Mouse (Mus musculus) liver, embryonic 15.5 days (tissue): Measurements from ENCODE around the gene Bglap3. TPM values are rescaled to one million over a fixed set of nuclear protein-coding genes. Genes with fewer than 3 reads are reported as not detected.
A peak's percentile ranks its signal among the peaks of the same experiment; 100 is the strongest.
"Not testable (repeated sequence)": the region's sequence is repeated elsewhere in the genome, so short reads cannot be mapped to it uniquely, and the experiment has no call there.

Experiments
- ATAC-seq: fragments of 200-750 bp; cut with Nextera tagmentation; 2 replicates; pipeline ENCODE4 v1.8.0; 2017; ENCODE audit warnings: moderate number of reproducible peaks, mild to moderate bottlenecking, moderate library complexity; ENCODE audit not compliant: insufficient read depth
- H3K27ac ChIP-seq: fragments of 300-500 bp; sonication (generic); replicated peaks from 2 replicates; pipeline ENCODE4 v1.5.1; 2015; ENCODE audit warnings: mild to moderate bottlenecking, inconsistent platforms
- H3K27me3 ChIP-seq: fragments of 300-500 bp; sonication (generic); 2 replicates; pipeline ENCODE4 v1.6.1; 2015; ENCODE audit warnings: mild to moderate bottlenecking, inconsistent platforms
- H3K36me3 ChIP-seq: fragments of 300-500 bp; sonication (generic); replicated peaks from 2 replicates; pipeline ENCODE4 v1.6.1; 2015; ENCODE audit warnings: moderate library complexity, mild to moderate bottlenecking, inconsistent platforms
- H3K4me1 ChIP-seq: fragments of 300-500 bp; sonication (generic); replicated peaks from 2 replicates; pipeline ENCODE4 v1.6.1; 2015; ENCODE audit warnings: inconsistent platforms
- H3K4me2 ChIP-seq: fragments of 300-500 bp; sonication (generic); 2 replicates; pipeline ENCODE4 v1.6.1; 2015; ENCODE audit warnings: moderate library complexity, mild to moderate bottlenecking, inconsistent platforms
- H3K4me3 ChIP-seq: fragments of 300-500 bp; sonication (generic); replicated peaks from 2 replicates; pipeline ENCODE4 v1.5.1; 2015; ENCODE audit warnings: mild to moderate bottlenecking, inconsistent platforms
- H3K9ac ChIP-seq: fragments of 300-500 bp; sonication (generic); 2 replicates; pipeline ENCODE4 v1.6.1; 2015; ENCODE audit warnings: moderate library complexity, mild to moderate bottlenecking, inconsistent platforms
- H3K9me3 ChIP-seq: fragments of 300-500 bp; sonication (generic); replicated peaks from 2 replicates; pipeline ENCODE4 v1.6.1; 2016; ENCODE audit warnings: inconsistent platforms
- WGBS: fragments of 180-500 bp; shearing (Covaris S2); methylation state at CpG from one replicate; pipeline ENCODE4 v1.1.7; 2015; ENCODE audit warnings: mixed read lengths; ENCODE audit not compliant: insufficient replicate concordance; 5-methylcytosine and 5-hydroxymethylcytosine counted together
- polyA plus RNA-seq: library from polyadenylated mRNA; unstranded; fragments of >200 nt; fragmentation: Nextera tagmentation; extraction: Ambion mirVana; gene quantifications from 2 replicates; pipeline ENCODE4 v1.2.1, GENCODE M21; 2015

The Bglap3 gene
- polyA plus RNA-seq, 1 experiment from 2014 or later, result 0.28 TPM

- Histone ChIP-seq H3K27ac (no peak overlapping the region; the same call in 1 of the 2 replicates), H3K9me3 (no peaks in the 10 kb centered on the region), H3K27me3 (no peaks in the 10 kb centered on the region), H3K4me2 (peak overlapping the region; percentile 84; the same call in 1 of the 2 replicates), H3K4me1 (peaks cover 60% of the 10 kb centered on the region), H3K9ac (no peak overlapping the region), H3K36me3 (peaks cover 27% of the 10 kb centered on the region), H3K4me3 (no peak overlapping the region)
- 55% methylated on average over 7 of the region's 7 CpGs for WGBS
- ATAC-seq, result no peak
Observed at GRCm38 (mm10) chr3:88407529-88407928, 35.0 kb upstream of the Bglap3 start.

GRCm38 (mm10) chr3:88407090-88407489 lies 34.5 kb upstream of the Bglap3 start:
- peaks cover 27% of the 10 kb centered on the region for H3K36me3 ChIP-seq
- H3K9ac ChIP-seq, result no peak overlapping the region
- H3K4me3 ChIP-seq, result no peak overlapping the region
- H3K4me1 ChIP-seq, result peaks cover 58% of the 10 kb centered on the region
- H3K9me3 ChIP-seq, result no peaks in the 10 kb centered on the region
- H3K27ac ChIP-seq, result no peak overlapping the region
- WGBS, result 4% methylated on average over 2 of the region's 2 CpGs
- H3K4me2 ChIP-seq, result no peak overlapping the region; the same call in 1 of the 2 replicates
- no peaks in the 10 kb centered on the region for H3K27me3 ChIP-seq
- ATAC-seq, result no peak

GRCm38 (mm10) chr3:88403522-88404230 lies 31.1 kb upstream of the Bglap3 start:
- no peak overlapping the region for H3K4me3 ChIP-seq
- no peak overlapping the region for H3K9ac ChIP-seq
- H3K9me3 ChIP-seq, result no peaks in the 10 kb centered on the region
- peaks cover 31% of the 10 kb centered on the region for H3K4me1 ChIP-seq
- H3K27me3 ChIP-seq, result no peaks in the 10 kb centered on the region
- ATAC-seq, result no peak
- WGBS, result 83% methylated on average over 10 of the region's 10 CpGs
- peaks cover 50% of the 10 kb centered on the region for H3K36me3 ChIP-seq
- no peak overlapping the region for H3K27ac ChIP-seq
- no peak overlapping the region for H3K4me2 ChIP-seq

GRCm38 (mm10) chr3:88398666-88399065 lies 26.1 kb upstream of the Bglap3 start:
- Histone ChIP-seq H3K9ac (no peak overlapping the region), H3K4me3 (no peak overlapping the region), H3K27me3 (no peaks in the 10 kb centered on the region), H3K36me3 (peaks cover 79% of the 10 kb centered on the region), H3K4me2 (no peak overlapping the region), H3K4me1 (peaks cover 4% of the 10 kb centered on the region; the same call in 1 of the 2 replicates), H3K9me3 (no peaks in the 10 kb centered on the region), H3K27ac (no peak overlapping the region)
- WGBS, result 82% methylated on average over 2 of the region's 2 CpGs
- ATAC-seq, result no peak

- no peak overlapping the region for H3K9ac ChIP-seq
- ATAC-seq, result no peak
- 74% methylated on average over 8 of the region's 8 CpGs for WGBS
- H3K27me3 ChIP-seq, result no peaks in the 10 kb centered on the region
- H3K36me3 ChIP-seq, result peaks cover 63% of the 10 kb centered on the region
- H3K4me3 ChIP-seq, result no peak overlapping the region
- no peak overlapping the region for H3K4me2 ChIP-seq
- H3K27ac ChIP-seq, result no peak overlapping the region
- no peaks in the 10 kb centered on the region for H3K9me3 ChIP-seq
- no peaks in the 10 kb centered on the region for H3K4me1 ChIP-seq
Observed at GRCm38 (mm10) chr3:88395742-88396141, 23.2 kb upstream of the Bglap3 start.

- ATAC-seq, result no peak
- H3K4me3 ChIP-seq, result no peak overlapping the region
- WGBS, result 88% methylated on average over 6 of the region's 6 CpGs
- H3K27ac ChIP-seq, result no peak overlapping the region
- H3K9me3 ChIP-seq, result no peaks in the 10 kb centered on the region
- no peak overlapping the region for H3K9ac ChIP-seq
- peaks cover 65% of the 10 kb centered on the region for H3K36me3 ChIP-seq
- no peak overlapping the region for H3K4me2 ChIP-seq
- H3K27me3 ChIP-seq, result no peaks in the 10 kb centered on the region
- H3K4me1 ChIP-seq, result no peaks in the 10 kb centered on the region
Observed at GRCm38 (mm10) chr3:88395288-88395687, 22.7 kb upstream of the Bglap3 start.

- Histone ChIP-seq H3K4me2 (no peak overlapping the region), H3K9me3 (no peaks in the 10 kb centered on the region), H3K4me1 (no peaks in the 10 kb centered on the region), H3K4me3 (no peak overlapping the region), H3K36me3 (peaks cover 55% of the 10 kb centered on the region), H3K27ac (no peak overlapping the region), H3K9ac (no peak overlapping the region), H3K27me3 (no peaks in the 10 kb centered on the region)
- 82% methylated on average over 9 of the region's 9 CpGs for WGBS
- ATAC-seq, result no peak
Observed at GRCm38 (mm10) chr3:88393776-88394375, 21.3 kb upstream of the Bglap3 start.

GRCm38 (mm10) chr3:88384364-88384763 lies 11.8 kb upstream of the Bglap3 start, which contains the start of gene Bglap:
Gene Bglap, minus strand, starts transcription at chr3:88384464.
- 79% methylated on average over 5 of the region's 5 CpGs for WGBS
- Histone ChIP-seq H3K36me3 (no peaks in the 10 kb centered on the region), H3K4me2 (no peak within 1 kb of the TSS), H3K9ac (no peak within 1 kb of the TSS), H3K9me3 (no peaks in the 10 kb centered on the region), H3K27me3 (no peaks in the 10 kb centered on the region), H3K4me1 (peaks cover 4% of the 10 kb centered on the region; the same call in 1 of the 2 replicates), H3K27ac (no peak within 1 kb of the TSS), H3K4me3 (no peak within 1 kb of the TSS)
- no peak for ATAC-seq

GRCm38 (mm10) chr3:88382383-88382782 lies 9.8 kb upstream of the Bglap3 start:
- not testable (repeated sequence) for H3K4me1 ChIP-seq, H3K4me3 ChIP-seq, ATAC-seq, H3K9ac ChIP-seq, H3K4me2 ChIP-seq, H3K36me3 ChIP-seq, H3K9me3 ChIP-seq, H3K27me3 ChIP-seq, H3K27ac ChIP-seq
- 22% methylated on average over 1 of the region's 7 CpGs for WGBS

GRCm38 (mm10) chr3:88381389-88382315 lies 9.1 kb upstream of the Bglap3 start:
- not testable (repeated sequence) for H3K27ac ChIP-seq, H3K36me3 ChIP-seq, H3K4me1 ChIP-seq, H3K27me3 ChIP-seq, H3K9ac ChIP-seq, H3K9me3 ChIP-seq
- Histone ChIP-seq H3K4me3 (0 out of 2 replicates have a peak overlapping the region, but pooled peaks have one; percentile 7), H3K4me2 (peak overlapping the region; percentile 52)
- WGBS, result 8% methylated on average over 22 of the region's 22 CpGs
- peak; percentile 68 for ATAC-seq

GRCm38 (mm10) chr3:88378599-88378998 lies 6.1 kb upstream of the Bglap3 start, which contains the start of gene Bglap2:
Gene Bglap2, minus strand, starts transcription at chr3:88378699.
- not testable (repeated sequence) for H3K4me2 ChIP-seq, H3K36me3 ChIP-seq, H3K27me3 ChIP-seq, H3K9ac ChIP-seq, H3K4me1 ChIP-seq, H3K4me3 ChIP-seq, H3K9me3 ChIP-seq, H3K27ac ChIP-seq, ATAC-seq
- WGBS, result 60% methylated on average over 5 of the region's 5 CpGs
